Mouse (Mus musculus) neutrophil, adult 59 days (primary cell): ENCODE measurements around the gene Ifnb1. TPM values are rescaled to one million over a fixed set of nuclear protein-coding genes. Genes with fewer than 3 reads are reported as not detected.

Experiments
- total RNA-seq, 2 experiments: library from RNA; stranded (reverse); gene quantifications; 1 replicate in 1 of 2; 2 replicates in 1 of 2; pipeline ENCODE4 v1.2.4; 2023

Gene Ifnb1
- total RNA-seq = not detected

GRCm38 (mm10) chr4:88522674-88523073 is at the start of gene Ifnb1:
TSS of gene Ifnb1 (minus strand) at chr4:88522774.

GRCm38 (mm10) chr4:88571698-88572097 is 49.1 kb upstream of the Ifnb1 start, which contains the start of gene Ifna14:
TSS of gene Ifna14 (minus strand) at chr4:88571798.

DNA sequence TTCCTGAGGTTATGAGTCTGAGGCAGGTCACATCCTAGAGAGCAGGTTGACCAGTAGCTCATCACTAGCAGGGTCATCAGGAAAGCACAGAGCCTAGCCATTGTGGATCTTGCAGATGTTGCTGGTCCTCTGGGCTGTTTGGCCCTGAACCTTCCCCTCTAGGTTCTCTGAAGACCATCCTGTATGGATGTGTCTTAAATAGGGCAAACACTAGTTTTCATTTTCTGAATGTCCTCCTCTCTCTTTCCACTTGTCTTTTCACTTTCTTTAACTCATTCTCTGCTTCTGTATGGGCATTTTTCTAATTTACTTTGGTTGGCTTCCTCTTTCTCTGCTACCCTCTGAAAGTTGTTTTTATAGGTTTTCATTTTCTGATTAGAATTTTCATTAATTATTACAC is 35.6 kb upstream of the Ifnb1 start, which contains the start of gene Ifna15:
TSS of gene Ifna15 (minus strand) at position 101 of the 400 bp plus-strand sequence.

Other genes starting within 250 kb of the Ifnb1 start
- gene Hacd4, start 83.8 kb downstream of the Ifnb1 start, total RNA-seq = 10 to 100 TPM; 91.3 to 98.5 TPM
- not detected for gene Ifna15, start 35.5 kb upstream of the Ifnb1 start, total RNA-seq
- not detected for gene Ifna14, start 49.0 kb upstream of the Ifnb1 start, total RNA-seq
- gene Ifna9, start 69.6 kb upstream of the Ifnb1 start, total RNA-seq = not detected
- not detected for gene Ifna12, start 80.6 kb upstream of the Ifnb1 start, total RNA-seq
- gene C87499, start 111.6 kb upstream of the Ifnb1 start, total RNA-seq = not detected
- not detected for gene Ifna13, start 121.7 kb upstream of the Ifnb1 start, total RNA-seq
- gene Ifna16, start 154.2 kb upstream of the Ifnb1 start, total RNA-seq = not detected
- not detected for gene Ifna2, start 161.1 kb upstream of the Ifnb1 start, total RNA-seq
- not detected for gene Ifnab, start 168.6 kb upstream of the Ifnb1 start, total RNA-seq
- gene Gm26566, start 199.0 kb upstream of the Ifnb1 start, total RNA-seq = under 1 TPM; 0.37 to 0.58 TPM
- 10 to 100 TPM; 49.2 to 57.1 TPM for gene Klhl9, start 199.7 kb upstream of the Ifnb1 start, total RNA-seq
- not detected for gene Gm13271, start 232.1 kb upstream of the Ifnb1 start, total RNA-seq
- not detected for gene Gm13283, start 237.3 kb upstream of the Ifnb1 start, total RNA-seq